8 mouse cellular contexts compared by ENCODE assay signal in genomic region chr8:91966891-91967370, GRCm38 (mm10).
DNase-seq lines count a peak whose midpoint lies in the region; ATAC-seq lines count a peak whose summit lies in the region.

No protein-coding gene starts in this region.

- H3K4me3 ChIP-seq in brown adipose tissue, adult 24 weeks (ENCODE audit: insufficient read depth, low read depth, low read length) = peak overlapping the region; percentile 48

- DNase-seq in cerebellum, adult 18-20 months = peak; percentile 12 to 14
- DNase-seq in cerebellum, adult 9-11 months = no peak
- DNase-seq in heart, postnatal 10 days = peak; percentile 69 to 83
- peak; percentile 81 for DNase-seq in kidney, postnatal 10 days
- no peak for DNase-seq in urinary bladder, postnatal 10 days (ENCODE audit: low spot score)
- DNase-seq in right cerebral cortex, adult 2 months (ENCODE audit: low spot score in 2 of 2) = no peak

- H3K4me1 ChIP-seq in brown adipose tissue, adult 24 weeks (ENCODE audit: control insufficient read depth, insufficient read depth, insufficient read length, low read length) = 0 out of 2 replicates have a peak, but pooled peaks cover 6% of the 10 kb centered on the region

- peak overlapping the region; percentile 67 for H3K27ac ChIP-seq in brown adipose tissue, adult 24 weeks (replicated peaks; ENCODE audit: low read depth, low read length)

- peak; percentile 37; the same call in 1 of the 2 replicates for ATAC-seq in megakaryocyte-erythroid progenitor cell, adult 5-6 weeks (replicated peaks; ENCODE audit: low FRiP score, low TSS enrichment, poor library complexity, severe bottlenecking)

- intact Hi-C loops in heart, postnatal 10 days (cut with DNase I) = loop anchor here (2.0 to 5.0 kb wide), 3 partner anchors 22 to 385 kb away; no protein-coding TSS in a partner anchor

Comparison
In these comparisons a context has a peak if more than half of its experiments do, and no peak if none do; other contexts are left out.
1. DNase-seq: peak in cerebellum, adult 18-20 months (2 of 2), heart, postnatal 10 days (2 of 2) and kidney, postnatal 10 days (single experiment); none in cerebellum, adult 9-11 months (single experiment), urinary bladder, postnatal 10 days (single experiment) and right cerebral cortex, adult 2 months (0 of 2).